Mouse (Mus musculus) thymus, adult 2 months (tissue): ENCODE results near the gene Zc3h12c.

Experiments used
- CTCF ChIP-seq: fragments of 200-500 bp; IDR thresholded peaks from 2 replicates; pipeline ENCODE4 v1.5.1; 2012; ENCODE audit warnings: mild to moderate bottlenecking, control low read depth, low read length, moderate library complexity, borderline replicate concordance; ENCODE audit not compliant: control insufficient read depth, poor library complexity, insufficient read depth; ENCODE audit errors: extremely low read depth
- POLR2A ChIP-seq: fragments of 200-500 bp; IDR thresholded peaks from 2 replicates; pipeline ENCODE4 v1.6.1; 2012; ENCODE audit warnings: mild to moderate bottlenecking, low read length, control low read depth, moderate library complexity; ENCODE audit not compliant: control insufficient read depth, poor library complexity, insufficient read depth; ENCODE audit errors: extremely low read depth

GRCm38 (mm10) chr9:52170671-52171070 is 2.3 kb upstream of the Zc3h12c start:
- TF ChIP-seq POLR2A = no peak
- no peak for TF ChIP-seq CTCF
